Mouse (Mus musculus): ENCODE results near the gene Snf8.

- TF ChIP-seq POLR2A (IDR thresholded peaks at IDR 0.05; ENCODE audit: low read depth, low read length) (no peak), CTCF (IDR thresholded peaks at IDR 0.05; ENCODE audit: borderline replicate concordance, insufficient read depth, low read length) (no peak)
These were observed 46.2 kb upstream of the Snf8 start for GRCm38 (mm10) chr11:95988533-95988932.
